Mouse (Mus musculus): ENCODE measurements around the gene Mfap2.

Gene Mfap2

GRCm38 (mm10) chr4:140987476-140987875, 22.7 kb upstream of the Mfap2 start:
- DNase-seq (ENCODE audit: low spot score) = no peak

DNA sequence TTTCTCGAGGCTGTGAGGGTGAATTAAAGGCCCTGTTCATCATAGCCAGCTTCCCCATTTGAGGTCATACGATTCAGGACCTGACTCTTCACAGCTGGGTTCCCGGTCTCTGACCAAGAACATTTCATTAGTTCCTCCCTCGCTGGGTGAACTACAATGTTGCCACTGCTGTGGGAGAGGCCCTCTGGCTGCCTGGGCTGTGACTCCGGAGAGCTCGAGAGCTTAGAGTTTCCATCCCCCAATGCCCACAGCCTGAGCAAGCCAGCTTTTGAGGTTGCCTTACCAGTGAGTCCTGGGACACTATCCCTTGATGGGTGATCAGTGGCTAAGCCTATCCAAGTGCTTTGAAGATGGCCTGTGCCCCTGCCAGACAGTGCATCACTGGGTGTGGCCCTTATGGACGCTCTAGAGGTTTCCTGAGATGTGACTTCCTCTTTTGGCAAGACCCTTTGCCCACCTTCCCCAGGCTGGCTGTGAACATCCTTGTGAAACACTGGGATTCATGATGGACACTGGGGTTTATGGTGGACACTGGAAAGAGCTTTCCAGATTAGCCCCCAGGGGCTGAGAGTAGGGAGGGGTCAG, 21.4 kb upstream of the Mfap2 start:
- no peak for DNase-seq (ENCODE audit: low spot score)

DNA sequence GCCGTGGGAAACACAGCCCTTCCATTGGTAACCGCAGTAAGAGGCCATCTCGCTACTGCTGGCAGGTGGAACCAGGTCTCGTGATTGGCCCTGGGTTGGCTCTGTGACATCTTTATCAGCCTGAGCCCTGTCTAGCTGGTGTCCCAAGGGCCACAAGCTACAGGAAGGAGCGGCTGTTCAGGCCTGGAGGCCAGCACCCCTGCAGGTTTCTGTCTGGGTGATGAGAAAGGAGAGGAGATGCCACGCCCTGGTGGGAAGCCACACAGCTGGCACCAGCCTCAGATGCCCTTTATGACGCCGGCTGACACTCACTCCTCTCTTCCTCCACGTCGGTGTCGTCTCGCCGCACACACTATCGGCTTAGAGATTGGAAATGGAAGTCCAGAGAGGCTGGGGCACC, 20.8 kb upstream of the Mfap2 start:
- DNase-seq (ENCODE audit: low spot score) = no peak

- no peak for DNase-seq (ENCODE audit: low spot score)
Observed at GRCm38 (mm10) chr4:140992215-140992614, 18.0 kb upstream of the Mfap2 start.

DNA sequence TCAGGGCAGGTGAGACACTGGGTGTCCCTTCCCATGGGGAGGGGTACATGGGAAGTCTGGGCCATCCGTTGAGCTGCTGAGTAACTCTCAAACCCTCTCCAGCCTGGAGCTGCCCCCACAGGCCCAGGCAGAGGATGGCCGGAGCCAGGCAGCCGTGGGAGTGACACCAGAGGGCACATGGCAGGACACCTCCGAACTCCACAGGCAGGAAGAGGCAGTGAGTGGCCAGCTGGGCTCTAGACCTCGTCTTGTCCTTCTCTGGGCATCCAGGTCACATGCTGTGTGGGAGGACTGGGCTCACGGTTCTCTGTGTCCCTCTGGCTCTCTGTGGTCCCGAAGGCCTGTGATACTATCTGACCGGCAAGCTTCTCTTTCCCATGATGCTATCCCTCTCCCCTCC, 16.4 kb upstream of the Mfap2 start:
- DNase-seq (ENCODE audit: low spot score) = no peak

DNA sequence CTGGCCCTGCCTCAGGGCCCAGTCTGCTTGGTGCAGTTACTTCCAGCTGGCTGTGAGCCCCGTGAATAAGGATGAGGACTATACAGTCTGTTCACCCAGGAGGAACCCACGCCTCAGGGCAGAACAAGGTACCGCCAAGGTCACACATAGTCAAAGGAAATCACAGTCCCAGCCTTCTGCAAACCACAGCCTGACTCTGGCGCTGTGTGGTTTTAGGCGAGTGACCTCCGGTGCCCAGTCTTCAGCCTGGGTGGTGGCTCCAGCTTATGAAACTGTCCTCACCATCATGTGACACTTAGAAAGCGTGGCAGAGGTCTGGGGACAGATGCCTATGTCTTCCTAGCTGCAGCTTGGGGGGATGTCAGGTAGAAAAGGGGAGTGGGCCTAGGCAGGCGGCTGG, 14.4 kb upstream of the Mfap2 start:
- DNase-seq (ENCODE audit: low spot score) = no peak

DNA sequence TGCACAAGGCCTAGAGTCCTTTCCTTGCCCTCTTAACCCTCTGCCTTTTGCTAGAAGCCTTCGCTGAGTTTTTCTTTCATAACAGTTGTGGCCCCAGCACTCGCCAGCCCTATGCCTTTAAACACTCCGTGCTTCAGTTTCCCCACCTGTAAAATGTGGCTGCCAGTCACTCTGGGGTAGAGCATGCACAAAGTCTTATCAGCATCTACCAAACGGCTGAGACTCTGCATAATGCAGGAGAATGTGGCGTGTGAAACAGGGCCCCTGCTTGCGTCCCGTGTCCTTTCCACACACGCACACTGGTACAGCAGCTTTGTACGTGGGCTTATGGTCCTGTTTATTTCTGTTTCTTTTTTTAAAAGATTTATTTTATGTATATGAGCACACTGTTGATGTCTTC, 13.4 kb upstream of the Mfap2 start:
- DNase-seq (ENCODE audit: low spot score) = no peak

DNA sequence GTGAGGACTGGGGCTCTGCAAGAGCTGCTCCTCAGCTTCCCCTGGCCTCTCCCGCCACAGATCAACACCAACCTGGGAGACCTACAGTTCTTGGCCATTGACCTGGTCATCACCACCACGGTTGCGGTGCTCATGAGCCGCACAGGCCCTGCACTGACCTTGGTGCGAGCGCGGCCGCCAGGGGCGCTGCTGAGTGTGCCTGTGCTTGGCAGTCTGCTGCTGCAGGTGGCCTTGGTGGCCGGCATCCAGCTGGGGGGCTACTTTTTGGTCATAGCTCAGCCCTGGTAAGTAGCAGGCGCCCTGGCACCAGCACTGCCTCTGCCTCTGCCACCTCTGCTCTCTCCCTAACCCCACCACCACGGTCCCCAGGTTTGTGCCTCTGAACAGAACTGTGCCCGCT, 4.2 kb upstream of the Mfap2 start:
- peak; percentile 82 for DNase-seq (ENCODE audit: low spot score)

GRCm38 (mm10) chr4:141008028-141008427, 2.2 kb upstream of the Mfap2 start:
- DNase-seq (ENCODE audit: low spot score) = peak; percentile 43

GRCm38 (mm10) chr4:141010526-141010925, 308 bp downstream of the Mfap2 start:
- peak; percentile 58 for DNase-seq (ENCODE audit: low spot score)

DNA sequence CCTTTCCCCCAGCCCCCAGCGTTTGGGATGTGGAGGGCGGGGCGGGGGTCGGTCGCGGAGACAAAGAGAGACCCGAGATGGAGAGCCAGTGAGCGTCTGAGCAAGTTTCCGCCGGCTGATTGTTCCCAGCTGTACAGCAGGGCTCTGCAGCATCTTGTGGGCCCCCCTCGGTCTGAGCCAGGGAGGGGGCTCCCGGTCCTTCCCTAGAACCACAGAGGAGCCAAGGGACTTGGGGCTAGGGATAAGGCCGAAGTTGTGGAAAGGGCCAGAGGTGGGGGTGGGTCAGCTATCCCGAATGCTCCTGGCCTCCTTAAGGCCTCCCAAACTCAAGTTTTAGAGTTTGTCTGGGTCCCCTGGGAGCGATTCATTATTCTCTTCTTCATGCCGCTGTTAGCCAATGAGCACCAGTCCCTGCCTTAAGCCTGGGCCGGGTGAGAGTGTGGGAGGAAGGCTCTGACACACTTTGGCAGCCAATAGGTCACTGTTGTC, 767 bp downstream of the Mfap2 start:
- no peak for DNase-seq (ENCODE audit: low spot score)

DNA sequence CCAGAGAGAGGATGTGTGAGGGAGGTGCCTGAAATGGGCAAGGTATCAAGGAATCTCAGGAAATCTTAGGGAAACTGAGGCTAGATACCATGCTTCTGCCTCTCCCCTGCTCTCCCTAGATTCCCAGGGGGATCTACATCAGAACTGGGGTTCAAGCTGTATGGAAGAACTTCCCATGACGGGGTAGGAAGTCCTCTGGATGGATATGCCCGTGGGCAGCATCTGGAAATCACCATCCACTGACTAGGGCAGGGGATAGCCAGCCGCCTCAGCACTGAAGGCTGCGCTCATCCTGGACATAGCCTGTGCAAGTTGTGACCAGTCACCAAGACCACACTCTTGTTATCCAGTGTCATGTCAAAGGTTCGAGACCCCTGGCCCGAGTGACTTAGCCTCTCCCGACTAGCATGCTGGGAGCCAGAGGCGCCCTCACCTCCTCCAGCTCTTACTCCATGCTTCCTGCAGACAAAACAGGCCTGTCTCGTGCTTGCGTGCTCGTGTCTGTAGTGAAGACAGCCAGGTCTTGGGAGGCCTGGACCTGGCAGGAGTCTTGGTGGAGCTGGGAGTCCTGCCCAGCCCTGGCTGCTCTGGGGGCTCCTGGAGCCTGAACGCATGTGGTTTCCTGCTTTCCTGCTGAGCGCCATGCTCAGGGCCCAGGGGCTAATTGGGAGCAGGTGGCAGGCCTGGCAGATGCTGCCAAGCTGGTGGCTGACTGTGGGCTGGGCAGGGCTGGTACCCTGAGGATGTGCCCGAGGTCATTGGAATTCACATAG, 1.5 kb downstream of the Mfap2 start:
- DNase-seq (ENCODE audit: low spot score) = no peak

DNA sequence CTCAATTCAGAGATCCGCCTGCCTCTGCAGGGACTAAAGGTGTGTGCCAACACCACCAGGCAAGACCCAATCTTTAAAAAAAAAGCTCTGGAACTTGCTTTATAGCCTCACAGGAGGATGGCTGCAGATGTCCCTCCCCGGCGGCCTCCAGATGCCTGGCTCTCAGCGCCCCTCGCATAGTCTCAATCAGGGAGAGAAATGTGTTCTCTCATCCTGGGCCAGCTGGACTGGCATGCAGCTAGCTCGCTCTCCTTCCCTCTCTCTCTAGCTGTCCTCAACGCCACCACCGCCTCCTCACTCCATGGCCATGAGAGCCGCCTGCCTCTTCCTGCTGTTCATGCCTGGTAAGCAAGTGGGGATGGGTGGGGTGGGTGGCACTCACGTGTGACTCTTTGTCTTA, 2.3 kb downstream of the Mfap2 start:
- DNase-seq (ENCODE audit: low spot score) = no peak

GRCm38 (mm10) chr4:141014114-141014513, 3.9 kb downstream of the Mfap2 start:
- DNase-seq (ENCODE audit: low spot score) = no peak

- no peak for DNase-seq (ENCODE audit: low spot score)
Observed at GRCm38 (mm10) chr4:141014856-141015255, 4.6 kb downstream of the Mfap2 start.

- no peak for DNase-seq (ENCODE audit: low spot score)
Observed at GRCm38 (mm10) chr4:141015356-141015755, 5.1 kb downstream of the Mfap2 start.

GRCm38 (mm10) chr4:141016311-141016710, 6.1 kb downstream of the Mfap2 start:
- DNase-seq (ENCODE audit: low spot score) = peak; percentile 47

- no peak for DNase-seq (ENCODE audit: low spot score)
Observed at GRCm38 (mm10) chr4:141017657-141018436, 7.6 kb downstream of the Mfap2 start.

DNA sequence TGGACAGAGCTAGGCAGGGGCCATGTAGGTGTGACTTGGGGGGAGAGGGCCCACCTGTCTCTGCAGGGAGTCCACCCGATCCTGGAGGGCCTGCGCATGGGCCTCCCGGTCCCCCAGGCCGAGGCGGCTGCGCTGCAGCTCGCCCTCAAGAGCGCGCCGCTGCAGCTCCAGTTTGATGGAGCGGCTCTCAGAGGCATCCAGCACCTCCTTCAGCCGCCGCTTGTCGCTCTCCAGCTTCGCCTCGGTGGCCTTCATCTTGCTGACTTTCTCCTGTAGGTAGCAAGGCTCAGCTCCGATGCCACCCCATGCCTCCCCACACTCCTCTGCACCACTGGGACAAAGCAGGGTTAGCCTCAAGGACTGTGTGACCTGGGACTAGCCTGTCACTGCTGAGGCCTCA, 10.0 kb downstream of the Mfap2 start:
- no peak for DNase-seq (ENCODE audit: low spot score)

DNA sequence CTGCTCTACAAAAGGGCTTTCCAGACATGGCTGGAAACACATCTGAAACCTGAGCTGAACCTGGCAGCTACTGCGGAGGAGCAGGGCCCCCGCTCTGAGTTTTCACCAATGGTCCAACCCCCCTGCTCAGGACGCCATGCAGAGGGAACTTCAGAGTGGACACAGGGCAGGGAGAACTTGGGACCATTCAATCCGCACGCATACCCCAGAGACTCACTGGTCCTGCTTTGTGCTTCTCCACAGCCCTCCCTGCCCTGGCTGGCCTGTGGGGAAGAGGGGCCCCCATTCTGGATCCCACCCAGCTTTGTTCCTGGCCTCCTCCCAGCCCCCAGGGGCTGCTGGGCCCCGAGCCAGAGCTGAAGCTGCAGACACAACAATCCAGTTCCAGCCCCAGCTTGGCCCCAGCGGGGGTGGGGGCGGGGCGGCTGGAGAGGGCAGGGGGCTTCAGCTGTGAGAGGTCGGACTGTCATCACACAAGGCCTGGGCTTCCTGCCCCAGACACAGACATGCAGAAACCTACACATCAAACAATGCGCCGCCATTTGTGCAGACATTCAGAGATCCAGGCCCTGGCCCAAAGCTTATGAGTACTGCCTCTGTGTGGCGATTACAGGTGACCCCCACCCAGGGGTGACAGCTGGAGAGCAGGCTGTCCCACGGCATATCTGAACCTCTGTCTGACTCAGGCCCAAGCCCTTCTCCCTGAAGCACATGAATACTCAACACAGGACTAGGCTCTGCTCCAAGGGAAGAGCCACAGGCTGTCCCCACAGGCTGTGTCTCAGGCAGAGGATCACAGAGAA, 10.8 kb downstream of the Mfap2 start:
- peak; percentile 85 for DNase-seq (ENCODE audit: low spot score)

DNA sequence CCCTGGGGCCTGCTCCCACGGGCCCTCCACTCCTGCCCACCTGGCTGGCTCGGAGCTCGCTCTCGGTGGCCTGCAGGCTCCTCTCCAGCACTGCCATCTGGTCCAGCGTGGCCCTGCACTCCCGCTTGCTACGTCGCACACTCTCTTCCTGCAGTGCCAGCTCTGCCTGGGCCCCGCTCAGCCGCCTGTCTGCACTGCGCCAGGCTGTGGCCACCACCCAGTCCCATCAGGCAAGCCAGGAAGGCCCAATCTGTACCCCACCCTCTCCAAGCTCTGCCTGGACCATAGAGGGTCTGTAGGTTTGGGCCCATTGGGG, 11.4 kb downstream of the Mfap2 start:
- peak; percentile 47 for DNase-seq (ENCODE audit: low spot score)

DNA sequence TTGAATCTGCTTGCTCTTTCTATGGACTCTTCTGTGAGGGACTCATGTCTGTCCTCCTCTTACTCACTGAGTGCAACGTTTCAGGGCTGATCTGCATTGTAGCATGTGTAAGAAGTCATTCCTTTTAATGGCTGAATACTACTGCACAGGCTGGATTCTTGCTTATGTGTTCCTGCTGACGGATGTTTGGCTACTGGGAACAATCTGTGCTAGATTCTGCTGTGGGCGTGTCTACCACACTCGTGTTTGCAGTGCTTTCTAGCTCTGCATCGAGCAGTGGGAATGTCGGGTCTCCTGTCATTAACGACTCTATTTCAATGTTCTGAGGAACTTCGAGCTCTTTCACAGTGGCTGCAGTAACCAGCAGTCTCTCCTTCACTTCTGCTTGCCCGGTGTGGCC, 13.8 kb downstream of the Mfap2 start:
- DNase-seq (ENCODE audit: low spot score) = no peak

Measured in ovary, postnatal 36 days (tissue).